Mouse (Mus musculus) ES-Bruce4 (cell line): ENCODE measurements around the gene Hoxd8.

Source experiments
- CTCF ChIP-seq: IDR thresholded peaks from one replicate; pipeline ENCODE4 v1.8.1; 2011; ENCODE audit warnings: low read depth, low read length
- EP300 ChIP-seq: IDR thresholded peaks from 2 replicates; pipeline ENCODE4 v1.6.1; 2011; ENCODE audit warnings: low read depth, low read length; ENCODE audit not compliant: insufficient read depth
- POLR2A ChIP-seq: IDR thresholded peaks from one replicate; pipeline ENCODE4 v1.8.1; 2011; ENCODE audit warnings: low read length; ENCODE audit not compliant: insufficient read depth

GRCm38 (mm10) chr2:74753175-74753523, 48.7 kb downstream of the Hoxd8 start:
- TF ChIP-seq CTCF: no peak
- TF ChIP-seq POLR2A: no peak
- no peak for TF ChIP-seq EP300
